8 mouse cellular contexts compared by ENCODE assay signal in genomic region chr7:66109855-66110635, GRCm38 (mm10). TPM values are rescaled to one million over a fixed set of nuclear protein-coding genes. Genes with fewer than 3 reads are reported as not detected.
A peak's percentile ranks its signal among the peaks of the same experiment; 100 is the strongest.
DNase-seq lines count a peak whose midpoint lies in the region; ATAC-seq and TF ChIP-seq lines count a peak whose summit lies in the region.

No protein-coding gene starts in this region.

- no peaks in the 10 kb centered on the region for H3K27me3 ChIP-seq in kidney, embryonic 14.5 days (ENCODE audit: control insufficient read depth, insufficient read depth, low read length)
- no peaks in the 10 kb centered on the region for H3K27me3 ChIP-seq in embryonic facial prominence, embryonic 13.5 days
- H3K27me3 ChIP-seq in hindbrain, embryonic 10.5 days (ENCODE audit: insufficient read depth, poor library complexity, severe bottlenecking), result 0 out of 2 replicates have a peak, but pooled peaks cover 2% of the 10 kb centered on the region
- H3K27me3 ChIP-seq in liver, embryonic 12.5 days (replicated peaks), result peaks cover 13% of the 10 kb centered on the region
- H3K27me3 ChIP-seq in neural tube, embryonic 14.5 days (ENCODE audit: control insufficient read depth, insufficient read depth, low read length), result no peaks in the 10 kb centered on the region
- H3K27me3 ChIP-seq in thymus, adult 2 months (ENCODE audit: control insufficient read depth, insufficient read depth, low read length), result no peaks in the 10 kb centered on the region

- no peak for TF ChIP-seq POLR2A in thymus, adult 2 months (IDR thresholded peaks at IDR 0.05; ENCODE audit: control insufficient read depth, extremely low read depth, insufficient read depth, low read length, poor library complexity)

- peaks cover 3% of the 10 kb centered on the region; the same call in 1 of the 2 replicates for H3K36me3 ChIP-seq in kidney, embryonic 14.5 days (ENCODE audit: control insufficient read depth, insufficient read depth, low read length)
- 0 out of 2 replicates have a peak, but pooled peaks cover 4% of the 10 kb centered on the region for H3K36me3 ChIP-seq in embryonic facial prominence, embryonic 13.5 days
- peaks cover 9% of the 10 kb centered on the region for H3K36me3 ChIP-seq in hindbrain, embryonic 10.5 days
- H3K36me3 ChIP-seq in liver, embryonic 12.5 days, result peaks cover 10% of the 10 kb centered on the region
- H3K36me3 ChIP-seq in neural tube, embryonic 14.5 days (ENCODE audit: control insufficient read depth, insufficient read depth, low read length), result no peaks in the 10 kb centered on the region
- no peaks in the 10 kb centered on the region for H3K36me3 ChIP-seq in thymus, adult 2 months (ENCODE audit: control insufficient read depth, insufficient read depth, low read length)

- H3K4me3 ChIP-seq in kidney, embryonic 14.5 days (ENCODE audit: low read length), result peak overlapping the region; percentile 92
- H3K4me3 ChIP-seq in embryonic facial prominence, embryonic 13.5 days, result peak overlapping the region; percentile 93
- peak overlapping the region; percentile 93 for H3K4me3 ChIP-seq in hindbrain, embryonic 10.5 days
- peak overlapping the region; percentile 90 for H3K4me3 ChIP-seq in liver, embryonic 12.5 days
- peak overlapping the region; percentile 84 for H3K4me3 ChIP-seq in neural tube, embryonic 14.5 days (ENCODE audit: low read depth, low read length)
- peak overlapping the region; percentile 48 for H3K4me3 ChIP-seq in thymus, adult 2 months (ENCODE audit: control insufficient read depth, insufficient read depth, low read length)

- peak overlapping the region; percentile 68 for H3K4me2 ChIP-seq in kidney, embryonic 14.5 days (replicated peaks; ENCODE audit: low read depth, low read length)
- H3K4me2 ChIP-seq in embryonic facial prominence, embryonic 13.5 days, result peak overlapping the region; percentile 84
- H3K4me2 ChIP-seq in liver, embryonic 12.5 days, result peak overlapping the region; percentile 94
- peak overlapping the region; percentile 68 for H3K4me2 ChIP-seq in neural tube, embryonic 14.5 days (ENCODE audit: low read depth, low read length)

- WGBS in kidney, embryonic 14.5 days, result under 1% methylated on average over 44 of the region's 77 CpGs
- WGBS in embryonic facial prominence, embryonic 13.5 days, result under 1% methylated on average over 59 of the region's 77 CpGs
- under 1% methylated on average over 77 of the region's 77 CpGs for WGBS in hindbrain, embryonic 10.5 days
- WGBS in liver, embryonic 12.5 days (ENCODE audit: insufficient replicate concordance), result under 1% methylated on average over 62 of the region's 77 CpGs
- WGBS in neural tube, embryonic 14.5 days, result under 1% methylated on average over 37 of the region's 77 CpGs
- 7% methylated on average over 76 of the region's 77 CpGs for whole genome bisulfite sequencing in thymus, adult 2 months

- H3K9me3 ChIP-seq in kidney, embryonic 14.5 days (ENCODE audit: control insufficient read depth, low read length), result no peaks in the 10 kb centered on the region
- H3K9me3 ChIP-seq in embryonic facial prominence, embryonic 13.5 days, result no peaks in the 10 kb centered on the region
- H3K9me3 ChIP-seq in hindbrain, embryonic 10.5 days, result no peaks in the 10 kb centered on the region
- no peaks in the 10 kb centered on the region for H3K9me3 ChIP-seq in liver, embryonic 12.5 days (replicated peaks)
- no peaks in the 10 kb centered on the region for H3K9me3 ChIP-seq in neural tube, embryonic 14.5 days (ENCODE audit: control insufficient read depth, low read length)

- peaks cover 13% of the 10 kb centered on the region; the same call in 1 of the 2 replicates for H3K4me1 ChIP-seq in kidney, embryonic 14.5 days (ENCODE audit: control insufficient read depth, insufficient read depth, low read length)
- peaks cover 42% of the 10 kb centered on the region for H3K4me1 ChIP-seq in embryonic facial prominence, embryonic 13.5 days
- peaks cover 34% of the 10 kb centered on the region for H3K4me1 ChIP-seq in hindbrain, embryonic 10.5 days (replicated peaks)
- peaks cover 54% of the 10 kb centered on the region for H3K4me1 ChIP-seq in liver, embryonic 12.5 days
- peaks cover 15% of the 10 kb centered on the region for H3K4me1 ChIP-seq in neural tube, embryonic 14.5 days (ENCODE audit: control insufficient read depth, insufficient read depth, low read length)
- peaks cover 12% of the 10 kb centered on the region for H3K4me1 ChIP-seq in thymus, adult 2 months (replicated peaks; ENCODE audit: control insufficient read depth, insufficient read depth, low read length)

- no peak for DNase-seq in kidney, adult 11 months
- DNase-seq in adrenal gland, adult 2 months, result peak; percentile 62
- DNase-seq in hindbrain, embryonic 10.5 days (ENCODE audit: low spot score), result peak; percentile 63
- DNase-seq in thymus, adult 2 months, result peak; percentile 66

- peak; percentile 7 for ATAC-seq in kidney, embryonic 14.5 days (ENCODE audit: low FRiP score, low TSS enrichment)
- no peak for ATAC-seq in embryonic facial prominence, embryonic 13.5 days (ENCODE audit: insufficient number of reproducible peaks, insufficient read depth, low FRiP score, low TSS enrichment, low read depth)
- peak; percentile 45 for ATAC-seq in liver, embryonic 12.5 days
- peak; percentile 39 for ATAC-seq in neural tube, embryonic 14.5 days (ENCODE audit: low read depth)

- peak overlapping the region; percentile 96 for H3K9ac ChIP-seq in kidney, embryonic 14.5 days (ENCODE audit: low read depth, low read length)
- H3K9ac ChIP-seq in embryonic facial prominence, embryonic 13.5 days, result peak overlapping the region; percentile 98
- peak overlapping the region; percentile 91 for H3K9ac ChIP-seq in liver, embryonic 12.5 days
- peak overlapping the region; percentile 92 for H3K9ac ChIP-seq in neural tube, embryonic 14.5 days (replicated peaks; ENCODE audit: low read depth, low read length)

- TF ChIP-seq CTCF in thymus, adult 2 months (IDR thresholded peaks at IDR 0.05; ENCODE audit: borderline replicate concordance, control insufficient read depth, extremely low read depth, insufficient read depth, low read length, poor library complexity), result peak; percentile 51; the same call in 1 of the 2 replicates

- H3K27ac ChIP-seq in kidney, embryonic 14.5 days (ENCODE audit: low read depth, low read length), result peak overlapping the region; percentile 73
- H3K27ac ChIP-seq in embryonic facial prominence, embryonic 13.5 days, result peak overlapping the region; percentile 85
- H3K27ac ChIP-seq in hindbrain, embryonic 10.5 days, result peak overlapping the region; percentile 97
- peak overlapping the region; percentile 86 for H3K27ac ChIP-seq in liver, embryonic 12.5 days
- H3K27ac ChIP-seq in neural tube, embryonic 14.5 days (ENCODE audit: low read depth, low read length), result peak overlapping the region; percentile 93
- H3K27ac ChIP-seq in thymus, adult 2 months (ENCODE audit: control insufficient read depth, insufficient read depth, low read length), result no peak overlapping the region

RNA-seq across cellular contexts. Expression of gene Chsy1, which starts 0.7 kb away (rescaled TPM):
- polyA plus RNA-seq in kidney, embryonic 14.5 days (2014; fragmentation: Nextera tagmentation; extraction: Ambion mirVana), result 26.0 and 29.7 TPM in 2 replicates
- total RNA-seq in adrenal gland, adult 2 months (2021), result 10 to 100 TPM; 12.6 to 17.0 TPM
- 3.2 and 4.1 TPM in 2 replicates for polyA plus RNA-seq in adrenal gland, adult 2 months (2012; rRNA removed)
- polyA plus RNA-seq in embryonic facial prominence, embryonic 13.5 days (2015; fragmentation: Nextera tagmentation; extraction: Ambion mirVana), result 22.7 and 24.4 TPM in 2 replicates
- polyA plus RNA-seq in hindbrain, embryonic 10.5 days (2016; fragmentation: Nextera tagmentation; extraction: Ambion mirVana), result 9.6 and 11.2 TPM in 2 replicates
- 11.3 and 12.0 TPM in 2 replicates for polyA plus RNA-seq in liver, embryonic 12.5 days (2016; fragmentation: Nextera tagmentation; extraction: Ambion mirVana)
- polyA plus RNA-seq in neural tube, embryonic 14.5 days (2014; fragmentation: Nextera tagmentation; extraction: Ambion mirVana), result 16.1 and 16.4 TPM in 2 replicates
- 6.6 and 8.3 TPM in 2 replicates for polyA plus RNA-seq in thymus, adult 2 months (2012; rRNA removed)

RNA-seq across cellular contexts. Expression of gene Selenos, which starts 30.6 kb away (rescaled TPM):
- 96.6 and 108 TPM in 2 replicates for polyA plus RNA-seq in kidney, embryonic 14.5 days (2014; fragmentation: Nextera tagmentation; extraction: Ambion mirVana)
- 100 to 1,000 TPM in 1 of 2 experiments, 10 to 100 TPM in 1; 79.6 to 100 TPM for total RNA-seq in adrenal gland, adult 2 months (2021)
- 163 and 188 TPM in 2 replicates for polyA plus RNA-seq in adrenal gland, adult 2 months (2012; rRNA removed)
- polyA plus RNA-seq in embryonic facial prominence, embryonic 13.5 days (2015; fragmentation: Nextera tagmentation; extraction: Ambion mirVana), result 111 and 113 TPM in 2 replicates
- 90.0 and 94.0 TPM in 2 replicates for polyA plus RNA-seq in hindbrain, embryonic 10.5 days (2016; fragmentation: Nextera tagmentation; extraction: Ambion mirVana)
- polyA plus RNA-seq in liver, embryonic 12.5 days (2016; fragmentation: Nextera tagmentation; extraction: Ambion mirVana), result 60.7 and 65.5 TPM in 2 replicates
- polyA plus RNA-seq in neural tube, embryonic 14.5 days (2014; fragmentation: Nextera tagmentation; extraction: Ambion mirVana), result 79.0 and 89.7 TPM in 2 replicates
- polyA plus RNA-seq in thymus, adult 2 months (2012; rRNA removed), result 62.3 and 72.5 TPM in 2 replicates

RNA-seq across cellular contexts. Expression of gene Snrpa1, which starts 51.2 kb away (rescaled TPM):
- polyA plus RNA-seq in kidney, embryonic 14.5 days (2014; fragmentation: Nextera tagmentation; extraction: Ambion mirVana), result 201 and 241 TPM in 2 replicates
- 10 to 100 TPM; 29.9 to 32.6 TPM for total RNA-seq in adrenal gland, adult 2 months (2021)
- 1.1 and 3.3 TPM in 2 replicates for polyA plus RNA-seq in adrenal gland, adult 2 months (2012; rRNA removed)
- polyA plus RNA-seq in embryonic facial prominence, embryonic 13.5 days (2015; fragmentation: Nextera tagmentation; extraction: Ambion mirVana), result 179 and 209 TPM in 2 replicates
- polyA plus RNA-seq in hindbrain, embryonic 10.5 days (2016; fragmentation: Nextera tagmentation; extraction: Ambion mirVana), result 236 and 247 TPM in 2 replicates
- 162 and 173 TPM in 2 replicates for polyA plus RNA-seq in liver, embryonic 12.5 days (2016; fragmentation: Nextera tagmentation; extraction: Ambion mirVana)
- 114 and 125 TPM in 2 replicates for polyA plus RNA-seq in neural tube, embryonic 14.5 days (2014; fragmentation: Nextera tagmentation; extraction: Ambion mirVana)
- polyA plus RNA-seq in thymus, adult 2 months (2012; rRNA removed), result 20.3 and 20.4 TPM in 2 replicates
